Mouse (Mus musculus) neural tube, embryonic 15.5 days (tissue): ENCODE results near the gene Fam3a. TPM values are rescaled to one million over a fixed set of nuclear protein-coding genes. Genes with fewer than 3 reads are reported as not detected.

ENCODE experiments used
- polyA plus RNA-seq: library from polyadenylated mRNA; unstranded; fragments of >200 nt; fragmentation: Nextera tagmentation; extraction: Ambion mirVana; gene quantifications from 2 replicates; pipeline ENCODE4 v1.2.1, GENCODE M21; 2015

Fam3a gene
- polyA plus RNA-seq, 1 experiment from 2014 or later: 36.6 TPM

Other genes with a start within 250 kb of the Fam3a start
- not detected in 2 replicates for gene Tex28, start 225.4 kb downstream of the Fam3a start, polyA plus RNA-seq
- 0.08 and 0.09 TPM in 2 replicates for gene Tktl1, start 216.0 kb downstream of the Fam3a start, polyA plus RNA-seq
- 67.3 and 100 TPM in 2 replicates for gene Flna, start 143.5 kb downstream of the Fam3a start, polyA plus RNA-seq
- gene Emd, start 138.6 kb downstream of the Fam3a start, polyA plus RNA-seq: 13.2 and 17.9 TPM in 2 replicates
- gene Rpl10, start 122.5 kb downstream of the Fam3a start, polyA plus RNA-seq: 436 and 510 TPM in 2 replicates
- gene Taz, start 111.4 kb downstream of the Fam3a start, polyA plus RNA-seq: 84.0 and 87.7 TPM in 2 replicates
- gene Dnase1l1, start 110.9 kb downstream of the Fam3a start, polyA plus RNA-seq: 5.1 and 7.8 TPM in 2 replicates
- 283 and 302 TPM in 2 replicates for gene Atp6ap1, start 96.2 kb downstream of the Fam3a start, polyA plus RNA-seq
- 798 and 909 TPM in 2 replicates for gene Gdi1, start 88.3 kb downstream of the Fam3a start, polyA plus RNA-seq
- 60.0 and 62.1 TPM in 2 replicates for gene Fam50a, start 80.2 kb downstream of the Fam3a start, polyA plus RNA-seq
- gene Plxna3, start 64.2 kb downstream of the Fam3a start, polyA plus RNA-seq: 33.8 and 41.9 TPM in 2 replicates
- gene Lage3, start 39.7 kb downstream of the Fam3a start, polyA plus RNA-seq: 77.5 and 86.0 TPM in 2 replicates
- gene Ubl4a, start 20.1 kb downstream of the Fam3a start, polyA plus RNA-seq: 65.9 and 68.3 TPM in 2 replicates
- 8.9 and 9.5 TPM in 2 replicates for gene Slc10a3, start 19.9 kb downstream of the Fam3a start, polyA plus RNA-seq
- 14.1 and 15.8 TPM in 2 replicates for gene Ikbkg, start within 50 bp of the Fam3a start, polyA plus RNA-seq
- gene G6pdx, start 35.9 kb upstream of the Fam3a start, polyA plus RNA-seq: 43.4 and 50.2 TPM in 2 replicates
- not detected in 2 replicates for gene Gm6880, start 88.1 kb upstream of the Fam3a start, polyA plus RNA-seq
- not detected in 2 replicates for gene Olfr1326-ps1, start 181.6 kb upstream of the Fam3a start, polyA plus RNA-seq
- not detected in 2 replicates for gene Olfr1325, start 199.4 kb upstream of the Fam3a start, polyA plus RNA-seq